Mouse (Mus musculus) kidney, adult 11 months (tissue): ENCODE measurements at regions not wholly inside any gene's neighbourhood (a gene's known extent, or its start where the extent isn't known, plus 50 kb on each side); places are given as distances from the start of the nearest gene placed in this dataset.
"Not testable (repeated sequence)": the region's sequence is repeated elsewhere in the genome, so short reads cannot be mapped to it uniquely, and the experiment has no call there.

Experiments used
- DNase-seq: peaks from one replicate; pipeline ENCODE4 v3.0.0; 2022

DNA sequence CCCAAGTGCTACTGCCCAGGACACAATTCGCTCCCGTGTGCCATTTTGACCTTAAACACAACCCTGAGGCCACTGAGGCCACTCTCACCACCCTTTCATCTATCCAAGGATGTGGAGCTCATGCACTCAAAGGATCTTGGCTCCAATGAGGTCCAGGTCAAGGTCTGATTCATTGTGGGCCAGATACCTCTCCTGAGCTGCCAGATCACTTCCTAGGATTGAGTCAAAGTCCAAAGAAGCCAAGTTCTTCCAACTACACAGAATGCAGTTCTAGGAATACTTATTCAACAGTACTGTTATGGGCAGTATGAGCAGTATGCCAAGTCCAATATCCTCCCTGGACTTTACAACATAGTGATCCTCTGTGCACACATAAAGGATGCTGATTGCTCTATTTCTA lies 304.9 kb downstream of the Inhba start:
- peak; percentile 45 for DNase-seq

DNA sequence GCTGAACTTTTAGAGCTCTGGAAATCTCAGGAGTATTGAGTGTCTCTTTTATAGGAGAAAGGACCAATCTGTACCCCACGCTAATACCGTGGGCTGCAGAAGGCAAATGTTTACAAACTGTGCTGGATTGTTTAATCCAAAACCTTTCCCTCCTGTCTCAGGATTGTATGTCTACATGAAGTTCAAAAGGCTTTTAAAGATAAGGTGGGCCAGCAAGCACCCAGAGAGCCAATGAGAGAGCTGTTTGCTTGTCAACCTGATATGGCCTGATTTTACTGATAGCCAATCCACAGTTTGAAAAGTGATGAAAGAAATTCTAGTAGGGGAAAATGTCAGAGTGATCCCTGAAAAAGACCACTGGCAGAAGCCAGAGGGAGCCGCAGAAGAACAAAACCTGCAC lies 305.8 kb downstream of the Inhba start:
- DNase-seq: no peak

DNA sequence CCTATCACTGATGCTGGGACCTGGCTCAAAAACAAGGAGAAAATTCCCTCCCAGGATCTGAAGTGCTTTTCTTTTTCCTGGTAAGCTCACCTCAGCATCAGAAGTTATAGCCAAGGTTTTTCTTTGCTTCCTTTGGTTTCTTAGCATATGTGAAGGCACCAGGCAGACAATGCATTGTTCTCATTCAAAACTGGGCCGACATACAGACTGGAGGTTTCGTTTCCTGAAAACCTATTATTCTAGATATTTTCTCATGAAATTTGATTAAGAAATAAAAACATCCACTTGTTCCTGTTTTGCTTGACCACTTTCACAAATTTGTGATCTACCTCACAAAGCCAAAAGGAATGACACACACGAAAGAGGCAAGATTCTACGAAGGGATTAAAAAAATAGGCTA lies 308.7 kb downstream of the Inhba start:
- no peak for DNase-seq

DNA sequence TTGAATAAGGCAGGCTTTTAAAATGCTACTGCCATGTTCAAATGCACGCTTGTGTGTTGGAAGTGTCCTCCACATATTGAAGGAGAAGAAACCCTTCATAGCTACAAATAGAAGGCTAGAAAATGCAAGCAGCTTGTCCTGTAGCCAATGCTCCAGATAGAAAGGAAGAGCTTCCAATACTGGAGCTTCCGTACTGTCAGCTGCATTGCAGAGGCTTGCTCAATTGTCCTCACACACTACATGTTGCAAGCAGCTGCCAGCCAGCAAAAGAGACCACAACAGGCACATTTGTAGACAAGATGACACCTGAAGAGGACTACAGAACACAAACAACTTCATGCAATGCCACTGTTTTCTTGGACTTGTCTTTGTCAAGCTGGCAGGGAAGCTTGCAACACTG lies 314.0 kb downstream of the Inhba start:
- no peak for DNase-seq

GRCm38 (mm10) chr13:16341727-16342126 lies 330.1 kb downstream of the Inhba start:
- no peak for DNase-seq

DNA sequence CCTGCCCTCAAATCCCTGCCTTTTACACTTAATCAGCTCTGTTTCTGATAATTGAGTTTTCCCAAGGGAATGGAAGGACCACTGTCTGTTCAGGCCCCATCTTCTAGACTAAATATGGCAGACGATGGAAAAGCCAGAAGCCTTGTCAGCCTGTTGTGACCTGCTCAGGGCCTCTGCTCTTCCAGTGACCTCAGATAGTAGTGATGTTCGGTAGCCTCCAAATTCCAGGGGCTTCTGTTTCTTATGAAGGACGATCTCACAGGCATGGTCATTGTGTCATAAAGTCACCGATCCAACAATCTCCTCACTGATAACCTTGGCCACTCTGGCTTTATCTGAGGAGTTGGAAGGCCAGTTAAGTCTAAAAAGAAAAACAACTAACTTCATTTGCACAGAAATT lies 330.5 kb downstream of the Inhba start:
- no peak for DNase-seq

DNA sequence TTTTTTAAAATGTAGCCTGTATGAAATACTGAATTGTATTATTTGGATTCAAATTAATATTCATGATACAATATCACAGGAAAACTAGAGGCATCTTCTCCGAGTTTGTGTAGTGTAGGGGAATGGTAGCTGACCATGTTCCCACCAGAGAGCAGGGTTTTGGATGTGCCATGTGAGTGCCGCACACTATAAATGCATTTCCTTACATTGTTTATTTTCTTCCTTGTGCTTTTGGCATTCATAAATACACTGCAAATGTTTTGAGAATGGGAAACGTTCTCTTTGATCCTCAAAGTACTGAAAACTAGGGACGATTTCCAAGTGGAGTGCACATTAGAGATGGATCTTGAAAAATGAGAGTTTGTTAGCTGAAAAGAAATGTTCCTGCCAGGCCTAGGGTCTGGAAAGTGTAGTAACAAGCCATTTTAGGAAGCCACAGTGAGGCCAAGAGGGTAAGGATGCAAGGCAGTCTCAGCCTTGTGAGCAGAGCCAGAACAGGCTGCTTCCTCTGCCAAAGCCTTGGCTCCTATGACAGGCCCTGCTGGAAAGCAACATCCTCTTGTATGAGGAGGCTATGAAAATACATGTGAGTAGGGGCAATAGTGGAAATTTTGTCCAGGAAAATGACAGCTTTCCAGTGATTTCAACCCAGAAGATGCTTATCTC lies 331.8 kb downstream of the Inhba start:
- DNase-seq: no peak

- no peak for DNase-seq
Measured at GRCm38 (mm10) chr13:16349353-16349752, 337.7 kb downstream of the Inhba start.

- DNase-seq: no peak
Measured at GRCm38 (mm10) chr13:16350061-16350460, 338.4 kb downstream of the Inhba start.

GRCm38 (mm10) chr13:16355316-16355715 lies 343.7 kb downstream of the Inhba start:
- DNase-seq: no peak

DNA sequence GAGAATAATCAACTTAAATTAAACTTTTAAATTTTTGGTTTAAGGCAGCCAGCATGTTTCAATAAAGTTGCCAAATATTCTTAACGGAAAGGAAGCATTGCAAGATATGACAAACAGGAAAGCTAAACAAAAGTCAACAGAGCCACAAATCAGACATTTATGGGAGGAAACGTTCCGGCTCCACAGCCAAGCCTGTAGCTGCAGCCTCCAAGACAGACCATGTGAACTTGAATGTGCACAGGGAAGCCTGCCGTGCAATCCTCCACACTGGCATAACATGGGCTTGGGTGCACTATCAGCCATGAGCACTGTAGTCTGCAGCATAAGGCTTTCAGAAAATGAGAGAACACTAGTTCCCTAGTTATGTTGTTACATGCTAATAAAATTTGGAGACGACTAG lies 367.8 kb downstream of the Inhba start:
- DNase-seq: no peak

DNA sequence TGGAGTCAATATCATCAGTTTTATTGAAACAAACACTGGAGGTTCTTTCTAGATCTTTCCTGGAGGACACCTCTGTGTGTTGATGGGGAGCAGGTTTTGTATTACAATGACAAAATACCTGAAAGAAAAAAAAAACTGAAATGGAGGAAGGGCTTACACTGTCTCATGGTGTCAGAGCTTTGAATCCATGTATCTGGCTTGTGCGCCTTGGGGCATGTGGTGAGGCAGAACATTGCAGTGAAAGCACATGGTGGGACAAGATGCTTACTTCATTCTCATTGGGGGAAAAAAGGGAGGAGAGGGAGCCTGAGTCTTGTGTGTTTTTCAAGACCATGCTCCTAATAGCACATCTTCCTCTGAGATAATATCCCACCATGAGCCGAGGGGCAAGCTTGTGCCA lies 368.3 kb downstream of the Inhba start:
- no peak for DNase-seq

DNA sequence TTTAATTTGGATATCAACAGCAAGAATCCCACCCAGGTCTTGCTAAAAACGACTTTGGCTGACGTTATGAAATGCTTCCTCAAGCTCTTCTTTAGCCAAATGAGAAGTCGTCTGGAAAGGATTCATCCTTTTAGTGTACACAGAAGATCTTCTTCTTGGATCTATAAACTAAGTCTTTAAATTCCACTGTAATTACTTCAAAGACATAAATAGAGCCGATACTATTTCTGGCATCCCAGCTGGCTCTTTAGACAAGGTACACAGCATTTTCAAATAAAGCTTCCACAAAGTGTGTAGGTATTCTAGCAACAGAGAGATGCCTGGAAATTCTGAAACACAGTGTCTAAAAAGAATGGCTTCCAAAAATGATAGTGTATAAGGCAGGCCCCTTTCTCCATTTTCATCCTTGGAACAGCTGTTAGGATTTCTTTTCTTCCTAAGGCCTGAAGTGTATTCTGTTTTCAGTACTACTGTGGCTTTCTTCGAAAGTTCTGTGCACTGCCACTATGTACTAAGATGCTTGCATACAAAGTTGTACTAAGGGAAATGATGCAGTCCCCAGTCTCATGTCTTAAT lies 371.4 kb downstream of the Inhba start:
- DNase-seq: no peak

GRCm38 (mm10) chr13:16416356-16417019 lies 404.8 kb downstream of the Inhba start:
- no peak for DNase-seq

DNA sequence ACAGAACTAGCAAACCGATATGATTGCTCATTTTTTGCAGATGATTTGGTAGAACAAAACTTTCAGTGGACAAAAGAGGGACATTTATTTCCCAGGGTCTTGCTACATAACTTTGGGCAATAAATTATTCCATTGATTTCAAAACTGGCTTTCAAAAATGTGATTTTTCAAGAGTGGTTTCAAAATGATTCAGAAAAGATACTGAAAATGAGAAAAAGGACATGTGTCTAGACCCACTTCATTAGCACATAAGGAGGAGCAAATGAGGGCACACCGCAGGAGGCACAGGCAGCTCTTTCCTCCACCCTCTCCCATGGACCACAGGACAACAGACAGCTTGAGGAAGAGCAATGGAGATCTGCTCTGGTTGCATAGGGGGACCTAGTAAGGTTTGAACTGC lies 412.5 kb downstream of the Inhba start:
- DNase-seq: no peak

DNA sequence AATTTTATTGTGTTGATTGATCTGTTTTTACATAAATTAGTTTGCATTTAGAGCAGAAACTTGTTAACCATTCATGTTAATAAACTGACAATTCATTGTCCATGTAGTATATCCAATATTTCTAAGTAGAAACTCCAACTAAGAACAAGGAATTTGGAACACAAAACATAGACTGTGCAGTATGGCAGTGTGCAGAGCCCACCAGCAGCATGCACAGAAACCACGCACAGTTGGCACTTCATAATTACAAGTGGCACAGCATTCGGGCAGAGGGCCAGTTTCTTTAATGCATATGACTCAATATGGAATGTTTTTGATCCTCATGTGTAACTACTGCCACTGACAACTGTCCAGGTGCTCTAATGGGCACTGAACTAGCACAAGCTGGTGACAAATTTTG lies 423.8 kb downstream of the Inhba start:
- DNase-seq: no peak

DNA sequence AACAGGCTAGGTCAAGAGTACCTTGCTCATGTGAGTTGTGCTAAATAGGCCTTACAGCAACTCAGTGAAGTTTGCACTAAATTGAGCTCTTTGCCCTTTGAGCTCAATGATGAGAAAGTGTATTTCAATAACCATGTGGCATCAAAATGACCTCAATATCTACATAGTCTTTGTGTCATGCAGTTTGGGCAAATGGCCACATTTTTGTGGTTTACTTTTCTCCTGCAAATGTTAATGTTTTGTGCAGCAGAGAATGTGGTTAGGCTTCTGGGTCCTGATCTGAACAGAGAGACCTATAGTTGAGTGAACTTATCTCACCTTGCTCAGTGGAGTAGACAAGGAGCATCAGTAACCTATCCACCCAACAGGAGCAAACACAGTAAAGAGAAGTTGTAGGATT lies 441.6 kb downstream of the Inhba start:
- DNase-seq: no peak

- DNase-seq: no peak
Measured at GRCm38 (mm10) chr13:16459743-16460142, 448.1 kb downstream of the Inhba start.

- DNase-seq: no peak
Measured at GRCm38 (mm10) chr13:16461681-16462080, 450.0 kb downstream of the Inhba start.

DNA sequence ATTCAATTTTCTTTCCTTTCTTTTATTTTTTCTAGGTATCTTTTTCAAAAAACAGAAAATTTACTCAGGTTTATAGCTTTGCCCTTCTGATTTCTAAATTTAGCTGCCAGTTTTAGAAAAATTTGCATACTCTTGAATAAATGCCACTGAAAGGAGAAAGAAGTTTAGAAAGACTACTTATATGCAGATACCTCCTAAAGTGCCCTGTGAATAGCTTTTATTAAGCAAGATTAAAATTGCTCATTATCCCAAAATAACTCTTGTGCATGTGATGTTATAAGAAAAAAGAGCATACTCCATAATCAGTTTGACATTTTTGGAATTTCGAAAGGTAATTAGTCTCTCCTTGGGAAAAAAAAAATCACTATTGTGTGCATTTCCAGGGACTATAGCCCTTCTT lies 453.2 kb downstream of the Inhba start:
- no peak for DNase-seq

- DNase-seq: no peak
Measured at GRCm38 (mm10) chr13:16465317-16465716, 453.7 kb downstream of the Inhba start.

- DNase-seq: no peak
Measured at GRCm38 (mm10) chr13:16465812-16466211, 454.2 kb downstream of the Inhba start.

DNA sequence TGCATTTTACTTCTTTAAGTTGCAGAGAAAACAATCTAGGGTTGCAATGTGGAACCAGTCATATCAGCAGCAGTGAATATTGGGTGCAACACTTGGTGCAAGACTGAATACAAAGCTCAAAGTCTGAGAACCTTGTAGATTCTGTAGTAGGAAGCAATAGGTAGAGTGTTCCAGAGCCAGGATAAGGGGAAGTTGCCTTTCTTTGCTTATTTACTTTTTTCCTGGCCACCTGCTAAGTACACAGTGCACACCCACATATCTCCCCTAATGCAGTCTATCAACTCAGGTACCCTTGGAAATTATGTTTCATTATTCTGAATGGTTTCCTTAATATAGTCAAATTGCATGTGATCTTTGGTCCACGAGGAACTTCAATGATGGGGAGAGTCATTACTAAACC lies 464.9 kb downstream of the Inhba start:
- no peak for DNase-seq

- no peak for DNase-seq
Measured at GRCm38 (mm10) chr13:16487292-16487691, 475.6 kb downstream of the Inhba start.

GRCm38 (mm10) chr13:16490680-16491079 lies 479.0 kb downstream of the Inhba start:
- DNase-seq: not testable (repeated sequence)
